Mouse (Mus musculus) left cerebral cortex, postnatal 10 days (tissue): ENCODE results near the gene Auts2. TPM values are rescaled to one million over a fixed set of nuclear protein-coding genes. Genes with fewer than 3 reads are reported as not detected.
A peak's percentile ranks its signal among the peaks of the same experiment; 100 is the strongest.

ENCODE experiments used
- DNase-seq, 2 experiments: peaks; one replicate each; pipeline ENCODE4 v3.0.0; 2021 to 2022; ENCODE audit warnings: low spot score in 2 of 2, mixed read lengths in 1 of 2; ENCODE audit errors: extremely low spot score in 1 of 2
- intact Hi-C: fragments of 180-260 bp; cut with DNase I; formaldehyde crosslinking; loops from one replicate; pipeline ENCODE4 v1.15.1; 2025
- total RNA-seq, 2 experiments: library from RNA; stranded (reverse); gene quantifications; 2 replicates each; pipeline ENCODE4 v1.2.3; 2021

Auts2 gene
- total RNA-seq, 2 experiments from 2014 or later: 87.0 to 93.1 TPM

GRCm38 (mm10) chr5:132231280-132232047, 311.7 kb downstream of the Auts2 start:
- intact Hi-C loops: loop anchor here (5.0 to 10.0 kb wide), 4 partner anchors 311 to 1833 kb away; partner anchors contain the start of gene Auts2
- DNase-seq: peak; percentile 58 to 79

- DNase-seq: peak; percentile 74 to 77
- intact Hi-C loops: loop anchor here (5.0 to 10.0 kb wide), 4 partner anchors 312 to 1835 kb away; partner anchors contain the start of gene Auts2
Measured at GRCm38 (mm10) chr5:132229644-132230357, 313.3 kb downstream of the Auts2 start.

GRCm38 (mm10) chr5:132229023-132229422, 314.1 kb downstream of the Auts2 start:
- no peak for DNase-seq
- intact Hi-C loops: no loop called here

- no peak for DNase-seq
- intact Hi-C loops: no loop called here
Measured at GRCm38 (mm10) chr5:132220376-132220930, 322.7 kb downstream of the Auts2 start.

- no peak for DNase-seq
- intact Hi-C loops: no loop called here
Measured at GRCm38 (mm10) chr5:132216143-132216542, 327.0 kb downstream of the Auts2 start.

- no peak for DNase-seq
- intact Hi-C loops: no loop called here
Measured at GRCm38 (mm10) chr5:132212446-132212845, 330.7 kb downstream of the Auts2 start.

GRCm38 (mm10) chr5:132209694-132210093, 333.4 kb downstream of the Auts2 start:
- intact Hi-C loops: no loop called here
- DNase-seq: no peak

GRCm38 (mm10) chr5:132206220-132206619, 336.9 kb downstream of the Auts2 start:
- no peak for DNase-seq
- intact Hi-C loops: no loop called here

- DNase-seq: no peak
- intact Hi-C loops: no loop called here
Measured at GRCm38 (mm10) chr5:132203846-132204245, 339.3 kb downstream of the Auts2 start.

GRCm38 (mm10) chr5:132201077-132201645, 342.0 kb downstream of the Auts2 start:
- intact Hi-C loops: no loop called here

GRCm38 (mm10) chr5:132200595-132200994, 342.5 kb downstream of the Auts2 start:
- no peak for DNase-seq
- intact Hi-C loops: no loop called here

More at GRCm38 (mm10) chr5:132201077-132201645, 342.0 kb downstream of the Auts2 start:
- DNase-seq: peak in 1 of 2 experiments; percentile 44

- DNase-seq: peak in 1 of 2 experiments; percentile 34
- intact Hi-C loops: no loop called here
Measured at GRCm38 (mm10) chr5:132195048-132195533, 348.1 kb downstream of the Auts2 start.

GRCm38 (mm10) chr5:132190190-132190589, 353.0 kb downstream of the Auts2 start:
- DNase-seq: no peak
- intact Hi-C loops: no loop called here

GRCm38 (mm10) chr5:132186659-132187058, 356.5 kb downstream of the Auts2 start:
- intact Hi-C loops: no loop called here
- no peak for DNase-seq

GRCm38 (mm10) chr5:132186221-132186620, 356.9 kb downstream of the Auts2 start:
- DNase-seq: no peak
- intact Hi-C loops: no loop called here

GRCm38 (mm10) chr5:132184395-132185095, 358.6 kb downstream of the Auts2 start:
- no peak for DNase-seq
- intact Hi-C loops: no loop called here

- intact Hi-C loops: no loop called here
- DNase-seq: no peak
Measured at GRCm38 (mm10) chr5:132182077-132182476, 361.1 kb downstream of the Auts2 start.

GRCm38 (mm10) chr5:132170010-132170409, 373.1 kb downstream of the Auts2 start:
- intact Hi-C loops: no loop called here
- peak in 1 of 2 experiments; percentile 5 for DNase-seq

GRCm38 (mm10) chr5:132168805-132169204, 374.3 kb downstream of the Auts2 start:
- DNase-seq: no peak

More at GRCm38 (mm10) chr5:132168805-132169204, 374.3 kb downstream of the Auts2 start:
- intact Hi-C loops: no loop called here
